Mouse (Mus musculus) megakaryocyte, embryonic 14.5 days (primary cell): Measurements from ENCODE around the gene Pigl.

Experiments
- FLI1 ChIP-seq: IDR thresholded peaks from 2 replicates; pipeline ENCODE4 v1.6.1; 2012; ENCODE audit warnings: low read length, inconsistent platforms, mixed read lengths
- GATA1 ChIP-seq: IDR thresholded peaks from 3 replicates; pipeline ENCODE4 v1.6.1; 2012; ENCODE audit warnings: mixed read lengths, low read length, inconsistent platforms, borderline replicate concordance

- TF ChIP-seq GATA1 (no peak), FLI1 (no peak)
Observed at GRCm38 (mm10) chr11:62518991-62519390, 60.7 kb downstream of the Pigl start.
